Mouse (Mus musculus) liver, postnatal 0 days (tissue): ENCODE measurements around the gene Kcnb1. TPM values are rescaled to one million over a fixed set of nuclear protein-coding genes. Genes with fewer than 3 reads are reported as not detected.

ENCODE experiments used
- ATAC-seq: fragments of 200-750 bp; cut with Nextera tagmentation; 2 replicates; pipeline ENCODE4 v1.8.0; 2017; ENCODE audit warnings: mild to moderate bottlenecking, moderate library complexity
- DNase-seq: peaks from one replicate; pipeline ENCODE4 v3.0.0-alpha.2; 2016
- H3K27ac ChIP-seq: fragments of 300-500 bp; sonication (generic); 2 replicates; pipeline ENCODE4 v1.5.1; 2014; ENCODE audit warnings: antibody characterized with exemption, moderate library complexity, mild to moderate bottlenecking, low read depth
- H3K27me3 ChIP-seq: fragments of 300-500 bp; sonication (generic); 2 replicates; pipeline ENCODE4 v1.6.1; 2014; ENCODE audit warnings: low read length, control low read depth, mixed read lengths; ENCODE audit not compliant: insufficient read depth
- H3K36me3 ChIP-seq: fragments of 300-500 bp; sonication (generic); replicated peaks from 2 replicates; pipeline ENCODE4 v1.6.1; 2014; ENCODE audit warnings: mild to moderate bottlenecking, control low read depth, low read length, moderate library complexity, mixed read lengths; ENCODE audit not compliant: insufficient read depth
- H3K4me1 ChIP-seq: fragments of 300-500 bp; sonication (generic); 2 replicates; pipeline ENCODE4 v1.6.1; 2014; ENCODE audit warnings: antibody characterized with exemption, mild to moderate bottlenecking, control low read depth; ENCODE audit not compliant: insufficient read depth
- H3K4me2 ChIP-seq: fragments of 300-500 bp; sonication (generic); 2 replicates; pipeline ENCODE4 v1.6.1; 2014; ENCODE audit warnings: low read depth, mild to moderate bottlenecking, low read length, moderate library complexity, mixed read lengths
- H3K4me3 ChIP-seq: fragments of 300-500 bp; sonication (generic); 2 replicates; pipeline ENCODE4 v1.5.1; 2014; ENCODE audit warnings: low read depth, low read length
- H3K9ac ChIP-seq: fragments of 300-500 bp; sonication (generic); replicated peaks from 2 replicates; pipeline ENCODE4 v1.6.1; 2014; ENCODE audit warnings: mild to moderate bottlenecking, moderate library complexity
- H3K9me3 ChIP-seq: fragments of 300-500 bp; sonication (generic); 2 replicates; pipeline ENCODE4 v1.6.1; 2016; ENCODE audit warnings: mild to moderate bottlenecking, control low read depth, low read length, mixed read lengths
- CTCF ChIP-seq: sonication (generic); IDR thresholded peaks from 2 replicates; pipeline ENCODE4 v1.5.1; 2016; ENCODE audit warnings: antibody characterized with exemption, low read depth
- EP300 ChIP-seq: IDR thresholded peaks from 2 replicates; pipeline ENCODE4 v1.6.1; 2016; ENCODE audit warnings: antibody characterized with exemption, low read depth, mild to moderate bottlenecking
- WGBS: fragments of 180-500 bp; shearing (Covaris S2); extraction: QIAGEN DNeasy Blood & Tissue Kit; methylation state at CpG from one replicate; pipeline ENCODE4 v1.1.7; 2014; ENCODE audit not compliant: insufficient replicate concordance; 5-methylcytosine and 5-hydroxymethylcytosine counted together
- polyA plus RNA-seq: library from polyadenylated mRNA; unstranded; fragments of >200 nt; fragmentation: Nextera tagmentation; extraction: Ambion mirVana; gene quantifications from 2 replicates; pipeline ENCODE4 v1.2.1, GENCODE M21; 2015

The Kcnb1 gene
- polyA plus RNA-seq, 1 experiment from 2014 or later: 0.11 TPM

DNA sequence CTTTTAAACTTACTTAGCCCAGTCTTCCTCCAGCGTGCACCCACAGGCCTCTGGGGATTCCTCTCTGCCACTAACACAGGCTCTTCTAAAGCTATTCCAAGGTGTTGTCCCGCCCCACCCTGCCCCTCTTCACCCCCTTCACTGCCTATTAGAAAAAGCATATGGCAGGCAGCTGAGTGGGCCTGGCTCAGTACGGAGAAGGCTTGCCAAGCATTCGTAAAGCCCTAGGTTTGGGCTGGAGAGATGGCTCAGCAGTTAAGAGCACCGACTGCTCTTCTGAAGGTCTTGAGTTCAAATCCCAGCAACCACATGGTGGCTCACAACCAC is 43.0 kb upstream of the Kcnb1 start:
- Histone ChIP-seq H3K4me1 (peaks cover 6% of the 10 kb centered on the region), H3K27ac (no peak overlapping the region), H3K4me3 (no peak overlapping the region), H3K27me3 (no peaks in the 10 kb centered on the region), H3K4me2 (no peak overlapping the region), H3K9ac (no peak overlapping the region), H3K36me3 (no peaks in the 10 kb centered on the region), H3K9me3 (no peaks in the 10 kb centered on the region)
- TF ChIP-seq EP300 (no peak), CTCF (no peak)
- ATAC-seq: no peak
- WGBS: 72% methylated on average over 5 of the region's 5 CpGs
- no peak for DNase-seq

DNA sequence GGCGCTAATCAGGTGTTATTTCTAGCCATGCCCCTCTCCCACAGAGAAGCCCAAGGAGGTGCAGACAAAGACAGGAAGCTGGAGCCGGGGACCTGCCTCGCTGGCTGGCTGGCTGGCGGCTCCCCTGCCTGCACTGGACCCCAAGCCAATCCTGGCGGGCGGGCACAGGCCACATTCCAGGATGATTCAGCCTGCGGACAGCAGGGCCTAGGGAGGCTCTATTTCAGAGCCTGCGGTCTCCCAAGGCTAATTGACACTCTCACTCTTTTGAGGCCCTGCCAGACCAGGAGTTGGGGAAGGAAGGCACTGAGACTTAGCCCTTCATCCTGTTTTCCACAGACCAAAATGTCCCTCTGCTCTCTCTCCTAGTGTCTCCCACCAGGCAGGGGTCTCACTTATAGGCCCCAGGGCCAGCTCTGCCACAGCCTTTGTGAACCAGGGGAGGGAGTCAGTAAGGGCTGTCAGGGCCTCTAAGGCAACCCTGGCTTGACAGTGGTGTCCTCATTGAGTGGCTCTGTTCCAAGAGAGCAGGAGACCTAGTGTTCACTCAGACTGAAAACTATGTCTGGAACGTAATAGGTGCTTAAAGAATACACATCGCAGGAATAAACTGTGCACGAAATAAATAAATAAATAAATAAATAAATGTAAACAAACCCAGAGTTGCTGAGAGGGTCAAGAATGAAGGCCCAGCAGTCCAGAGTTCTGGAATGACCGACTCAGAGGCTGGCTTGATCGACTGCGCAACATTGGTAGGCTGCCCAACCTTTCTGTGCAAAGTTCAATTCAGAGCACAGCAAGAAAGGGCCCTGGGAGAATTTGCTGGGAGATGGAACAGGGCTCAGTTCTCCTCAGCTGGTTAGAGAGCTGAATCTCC is 42.4 kb upstream of the Kcnb1 start:
- TF ChIP-seq EP300 (no peak), CTCF (no peak)
- peaks cover 6% of the 10 kb centered on the region for H3K4me1 ChIP-seq
- DNase-seq: no peak
- WGBS: 66% methylated on average over 14 of the region's 14 CpGs
- no peak overlapping the region for H3K27ac ChIP-seq
- no peak overlapping the region for H3K9ac ChIP-seq
- H3K4me3 ChIP-seq: no peak overlapping the region
- no peak overlapping the region for H3K4me2 ChIP-seq
- peak; percentile 57; the same call in 1 of the 2 replicates for ATAC-seq
- no peaks in the 10 kb centered on the region for H3K36me3 ChIP-seq
- no peaks in the 10 kb centered on the region for H3K27me3 ChIP-seq
- H3K9me3 ChIP-seq: no peaks in the 10 kb centered on the region

DNA sequence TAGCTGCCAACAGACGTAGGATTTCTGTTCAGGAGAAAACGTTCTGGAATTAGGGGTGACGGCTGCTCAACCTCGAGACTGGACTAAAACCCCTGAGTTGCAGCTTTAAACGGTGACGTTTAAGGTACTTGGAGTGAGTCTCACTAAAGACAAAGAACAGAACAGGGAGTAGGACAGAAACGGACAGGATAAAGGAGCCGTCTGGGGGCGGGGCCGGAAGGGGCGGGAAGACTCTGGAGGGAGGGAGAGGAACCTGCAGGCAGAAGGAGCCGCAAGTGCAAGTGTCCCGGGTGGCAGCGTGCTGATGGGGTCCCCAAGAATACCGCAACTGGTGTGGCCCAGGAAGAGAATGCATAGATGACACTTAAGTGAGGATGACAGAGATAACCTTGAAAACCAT is 40.6 kb upstream of the Kcnb1 start:
- H3K27me3 ChIP-seq: no peaks in the 10 kb centered on the region
- peak; percentile 48 for DNase-seq
- no peak for ATAC-seq
- H3K4me1 ChIP-seq: peaks cover 6% of the 10 kb centered on the region
- H3K27ac ChIP-seq: no peak overlapping the region
- TF ChIP-seq CTCF: no peak
- TF ChIP-seq EP300: no peak
- H3K9ac ChIP-seq: no peak overlapping the region
- 11% methylated on average over 15 of the region's 15 CpGs for WGBS
- H3K4me3 ChIP-seq: no peak overlapping the region
- H3K4me2 ChIP-seq: no peak overlapping the region
- no peaks in the 10 kb centered on the region for H3K9me3 ChIP-seq
- no peaks in the 10 kb centered on the region for H3K36me3 ChIP-seq

DNA sequence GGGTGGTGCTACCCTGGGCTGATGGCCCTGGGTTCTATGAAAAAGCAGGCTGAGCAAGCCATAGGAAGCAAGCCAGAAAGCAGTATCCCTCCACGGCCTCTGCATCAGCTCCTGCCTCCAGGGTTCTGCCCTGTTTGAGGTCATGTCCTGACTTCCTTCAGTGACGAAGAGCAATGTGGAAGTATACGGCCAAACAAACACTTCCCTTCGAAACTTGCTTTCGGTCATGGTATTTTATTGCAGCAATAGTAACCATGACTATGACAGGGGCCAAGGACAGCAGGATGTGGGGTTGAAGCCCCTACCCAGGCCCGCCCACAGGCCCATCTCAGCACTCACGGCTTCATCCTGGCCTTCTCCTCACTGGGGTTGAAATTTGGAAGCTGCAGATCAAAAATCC is 35.0 kb upstream of the Kcnb1 start:
- TF ChIP-seq CTCF: no peak
- no peak for TF ChIP-seq EP300
- H3K4me3 ChIP-seq: no peak overlapping the region
- H3K27ac ChIP-seq: no peak overlapping the region
- H3K4me1 ChIP-seq: no peaks in the 10 kb centered on the region
- no peak overlapping the region for H3K4me2 ChIP-seq
- no peaks in the 10 kb centered on the region for H3K36me3 ChIP-seq
- DNase-seq (no peak), ATAC-seq (no peak)
- H3K9ac ChIP-seq: no peak overlapping the region
- 48% methylated on average over 7 of the region's 7 CpGs for WGBS
- no peaks in the 10 kb centered on the region for H3K27me3 ChIP-seq
- no peaks in the 10 kb centered on the region for H3K9me3 ChIP-seq

DNA sequence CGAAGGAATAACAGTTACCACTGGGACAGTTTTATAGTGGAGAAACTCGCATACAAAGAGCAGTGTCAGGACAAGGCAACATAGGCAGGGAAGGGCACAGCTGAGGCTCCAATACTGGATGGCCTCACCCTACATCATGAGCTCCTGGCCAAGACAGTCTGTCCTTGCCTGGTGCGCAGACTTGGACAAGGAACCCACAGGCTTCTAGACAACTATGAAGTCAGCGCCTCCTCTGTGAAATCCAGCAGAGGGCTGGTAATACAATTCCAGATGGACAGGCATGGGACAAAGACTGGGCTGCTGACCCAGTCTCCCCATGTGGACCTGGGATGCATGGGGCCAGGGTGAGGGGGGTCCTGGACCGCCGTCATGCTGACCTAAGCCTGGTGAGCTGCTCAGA is 34.2 kb upstream of the Kcnb1 start:
- DNase-seq: no peak
- no peaks in the 10 kb centered on the region for H3K9me3 ChIP-seq
- 87% methylated on average over 6 of the region's 6 CpGs for WGBS

DNA sequence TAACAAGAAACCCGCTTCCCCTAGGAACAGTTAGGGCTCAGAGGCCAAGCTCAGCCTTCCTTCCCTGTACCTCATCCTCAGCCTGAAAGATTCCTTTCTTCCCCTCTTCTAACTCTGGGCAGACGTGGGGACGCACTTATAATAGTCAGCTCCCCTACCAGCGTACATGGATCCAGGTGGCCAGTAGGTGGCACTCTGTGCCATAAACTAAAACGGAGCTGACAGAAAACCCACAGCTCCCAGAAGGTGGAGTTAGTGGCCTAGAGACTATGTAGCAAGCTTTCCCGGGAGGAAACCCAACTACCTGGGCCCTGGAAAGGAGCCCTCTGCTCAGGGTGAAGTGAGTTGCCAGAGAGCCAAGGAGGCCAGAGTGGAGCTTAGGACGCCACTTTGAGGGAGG is 32.2 kb upstream of the Kcnb1 start:
- no peaks in the 10 kb centered on the region for H3K4me1 ChIP-seq
- H3K36me3 ChIP-seq: no peaks in the 10 kb centered on the region
- no peak overlapping the region for H3K27ac ChIP-seq
- no peak overlapping the region for H3K4me2 ChIP-seq
- no peaks in the 10 kb centered on the region for H3K27me3 ChIP-seq
- ATAC-seq: peak; percentile 68
- H3K9me3 ChIP-seq: no peaks in the 10 kb centered on the region
- WGBS: 15% methylated on average over 7 of the region's 7 CpGs
- peak; percentile 86 for TF ChIP-seq CTCF
- no peak for TF ChIP-seq EP300
- no peak overlapping the region for H3K4me3 ChIP-seq
- DNase-seq: peak; percentile 73
- no peak overlapping the region for H3K9ac ChIP-seq

More for the DNA sequence above, 34.2 kb upstream of the Kcnb1 start:
- ATAC-seq: no peak
- Histone ChIP-seq H3K36me3 (no peaks in the 10 kb centered on the region), H3K27ac (no peak overlapping the region), H3K9ac (no peak overlapping the region), H3K4me1 (no peaks in the 10 kb centered on the region), H3K27me3 (no peaks in the 10 kb centered on the region), H3K4me3 (no peak overlapping the region), H3K4me2 (no peak overlapping the region)
- TF ChIP-seq EP300: no peak
- TF ChIP-seq CTCF: no peak
